Mouse (Mus musculus) layer of hippocampus, adult 9-10 months (tissue): ENCODE results near the gene Kif1bp.
A peak's percentile ranks its signal among the peaks of the same experiment; 100 is the strongest.
"Not testable (repeated sequence)": the region's sequence is repeated elsewhere in the genome, so short reads cannot be mapped to it uniquely, and the experiment has no call there.

Source experiments
- DNase-seq: peaks from one replicate; pipeline ENCODE4 v3.0.0; 2022; ENCODE audit warnings: low spot score

Gene Kif1bp

GRCm38 (mm10) chr10:62509032-62509656 is 69.1 kb downstream of the Kif1bp start:
- no peak for DNase-seq

GRCm38 (mm10) chr10:62508459-62508858 is 69.8 kb downstream of the Kif1bp start:
- DNase-seq = no peak

DNA sequence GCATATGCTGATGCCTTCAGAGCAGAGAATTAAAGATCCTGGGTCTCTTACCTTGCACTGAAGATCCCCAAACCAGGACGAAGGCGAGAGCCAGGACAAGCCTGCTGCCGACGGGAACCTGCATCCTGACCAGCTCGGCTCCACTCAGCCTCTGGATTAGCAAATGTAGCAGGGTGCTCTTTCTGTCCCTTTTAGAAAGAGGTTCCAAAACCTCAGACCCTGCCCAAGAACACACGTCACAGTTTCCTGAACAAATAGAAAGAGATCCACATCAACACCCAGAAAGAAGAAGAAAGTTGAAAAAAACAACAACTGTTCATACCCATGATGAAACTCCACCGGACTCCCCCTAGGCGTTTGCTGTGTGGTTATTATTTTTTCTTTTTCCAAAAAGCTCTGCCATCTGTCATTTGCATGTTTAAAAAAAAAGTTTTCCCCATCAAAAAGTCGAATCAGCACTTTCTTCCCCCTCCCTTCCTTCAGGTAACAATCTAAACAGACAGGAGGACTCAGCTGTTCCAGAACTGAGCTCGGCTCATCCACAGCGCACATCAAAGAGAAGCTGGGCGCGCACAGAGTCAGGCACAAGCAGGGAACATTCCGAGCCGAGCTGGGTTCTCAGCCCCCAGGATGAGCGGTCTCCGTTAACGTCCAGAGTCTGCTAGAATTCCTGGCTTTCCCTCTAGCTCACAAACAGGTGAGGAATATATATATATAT is 70.5 kb downstream of the Kif1bp start:
- no peak for DNase-seq

GRCm38 (mm10) chr10:62507071-62507470 is 71.2 kb downstream of the Kif1bp start:
- no peak for DNase-seq

DNA sequence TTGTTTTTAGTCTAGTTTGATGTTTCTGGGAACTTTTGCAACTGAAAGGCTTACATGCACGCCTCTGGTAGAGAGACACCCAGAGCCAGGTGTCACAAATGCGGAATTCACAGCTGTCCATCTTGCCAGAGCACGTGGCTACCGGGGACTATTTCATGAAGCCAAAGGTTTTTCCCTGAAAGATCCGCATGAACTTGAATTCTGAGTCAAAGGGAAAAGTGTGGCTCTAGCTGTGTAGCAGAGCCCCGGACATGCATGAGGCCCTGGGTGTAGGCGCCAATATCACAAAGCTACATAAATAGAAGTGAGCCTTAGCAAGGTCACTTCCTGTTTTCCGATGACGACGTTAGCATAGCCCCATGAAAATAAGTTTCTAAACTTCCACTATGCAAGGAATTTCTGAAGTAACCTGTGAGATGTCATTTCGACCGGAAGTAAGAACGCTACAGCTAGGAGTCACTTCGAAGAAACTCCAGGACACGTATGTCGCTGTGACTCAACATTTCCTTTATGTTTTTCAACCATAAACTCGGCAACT is 72.2 kb downstream of the Kif1bp start:
- DNase-seq = no peak

GRCm38 (mm10) chr10:62505224-62505983 is 72.9 kb downstream of the Kif1bp start:
- no peak for DNase-seq

DNA sequence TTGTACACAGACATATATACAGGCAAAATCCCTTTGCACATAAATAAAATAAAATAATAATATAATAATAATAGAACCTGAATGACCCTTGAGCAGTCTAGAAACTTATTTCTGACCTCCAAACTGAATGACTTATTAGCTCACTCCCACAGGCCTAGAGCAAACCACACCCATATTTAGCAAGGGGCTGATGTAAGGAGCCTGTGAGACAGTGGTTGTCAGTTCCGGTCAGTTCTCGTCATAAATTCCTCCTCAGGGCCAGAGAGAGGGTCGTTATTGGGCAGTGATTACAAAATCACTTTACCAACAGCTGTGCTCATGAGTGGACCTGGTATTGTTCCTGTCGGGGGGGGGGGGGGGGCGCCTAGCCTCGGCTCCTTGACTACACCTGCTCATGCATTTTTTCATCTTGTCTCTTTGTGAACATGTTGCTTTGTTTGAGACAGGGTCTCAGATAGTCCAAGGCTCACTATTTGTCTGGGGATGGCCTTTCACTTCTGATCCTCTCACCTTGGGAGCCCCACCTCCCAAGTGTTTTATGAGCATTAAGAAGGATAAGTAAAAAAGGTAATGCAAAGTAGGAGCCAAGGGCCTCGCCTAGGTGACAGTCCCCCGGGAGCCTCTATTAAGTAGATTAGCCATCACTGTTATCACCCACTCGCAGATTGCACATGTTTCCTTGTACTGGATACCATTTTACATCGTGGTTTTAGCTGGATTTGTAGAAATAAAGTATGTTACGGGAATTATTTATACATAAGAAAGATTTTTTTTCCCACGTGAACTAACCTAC is 74.2 kb downstream of the Kif1bp start:
- DNase-seq = no peak

DNA sequence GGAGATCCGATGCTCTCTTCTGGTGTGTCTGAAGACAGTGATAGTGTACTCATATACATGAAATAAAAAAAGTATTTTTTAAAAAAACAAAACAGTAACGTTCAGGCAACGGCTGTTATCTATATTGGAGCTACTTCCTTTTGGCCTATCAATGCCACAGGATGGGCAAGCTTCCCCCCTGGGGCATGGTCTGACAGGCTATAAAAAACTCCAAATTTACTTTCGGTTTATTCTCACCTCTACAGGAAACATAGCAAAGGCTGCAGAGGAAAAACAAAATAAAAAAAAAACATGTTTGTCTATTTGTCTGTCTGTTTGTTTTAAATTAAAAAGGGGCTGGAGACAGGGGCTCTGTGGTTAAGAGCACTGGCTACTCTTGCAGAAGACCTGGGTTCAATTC is 74.9 kb downstream of the Kif1bp start:
- no peak for DNase-seq

GRCm38 (mm10) chr10:62501951-62502350 is 76.3 kb downstream of the Kif1bp start:
- DNase-seq = no peak

DNA sequence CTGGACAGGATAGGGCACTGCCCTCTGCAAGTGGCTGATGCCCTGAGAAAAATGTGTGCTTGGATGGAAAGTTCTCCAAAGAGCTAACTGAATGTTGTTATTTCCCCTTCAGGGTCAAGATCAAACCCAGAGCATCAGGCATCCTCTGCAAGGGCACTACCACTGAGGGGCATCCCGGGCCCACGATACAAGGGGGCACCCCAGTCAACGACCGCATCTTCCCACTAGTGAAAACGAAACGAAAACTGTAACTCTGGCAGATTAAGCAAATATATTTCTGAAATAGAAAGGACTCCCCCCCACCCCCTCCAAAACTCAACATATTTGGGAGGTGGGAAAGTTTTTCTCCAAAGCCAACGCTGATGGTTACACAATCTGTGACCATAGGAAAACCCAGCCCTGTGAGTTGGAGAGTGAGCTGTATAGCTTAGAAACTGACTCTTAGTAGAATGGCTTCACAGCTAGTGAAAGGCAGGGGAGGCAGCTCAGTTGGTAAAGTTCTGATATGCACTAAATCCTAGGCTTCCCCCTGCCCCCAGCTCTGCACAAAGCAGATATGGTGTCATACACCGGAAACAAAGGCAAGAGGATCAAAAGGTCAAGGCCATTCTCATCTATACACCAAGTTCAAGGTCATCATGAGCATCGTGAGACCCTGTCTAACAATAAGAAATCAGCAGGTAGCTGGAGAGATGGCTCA is 77.2 kb downstream of the Kif1bp start:
- DNase-seq = no peak

DNA sequence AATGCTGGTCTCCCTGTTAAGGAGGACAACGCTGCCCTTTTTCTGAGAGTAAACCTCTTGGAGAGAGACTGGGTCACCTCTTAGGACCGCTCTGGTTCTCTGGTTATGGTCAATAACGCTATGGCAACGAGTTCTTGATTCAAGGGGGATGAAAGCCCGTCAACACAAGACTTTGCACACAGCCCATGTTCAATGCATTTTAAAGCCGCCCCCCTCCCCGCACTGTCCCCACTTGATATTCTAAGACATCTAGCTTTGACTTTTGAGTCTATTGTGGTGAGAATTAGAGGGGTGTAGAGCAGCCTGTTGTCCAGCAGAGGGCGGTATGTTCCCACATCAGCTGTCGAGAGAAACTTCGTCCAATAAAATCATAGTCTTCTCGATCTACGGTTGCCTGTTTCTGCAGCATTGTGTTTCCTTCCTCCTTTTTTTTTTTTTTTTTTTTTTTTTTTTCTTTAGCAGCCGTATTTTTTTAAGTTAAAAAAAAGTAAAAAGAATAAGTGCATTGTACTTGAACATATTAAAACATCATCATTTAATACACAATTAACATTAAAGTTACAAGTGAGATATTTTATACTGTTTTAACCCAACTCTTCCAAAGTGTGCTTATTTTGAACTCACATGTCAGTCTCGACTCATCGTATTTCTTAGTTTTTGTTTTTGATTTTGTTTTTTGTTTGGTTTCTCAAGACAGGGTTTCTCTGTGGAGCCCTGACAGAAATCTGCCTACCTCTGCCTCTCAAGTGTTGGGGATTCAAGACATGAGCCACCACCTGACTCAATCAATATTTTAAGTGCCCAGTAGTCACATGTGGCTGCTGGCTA is 78.0 kb downstream of the Kif1bp start:
- peak; percentile 74 for DNase-seq

- DNase-seq = not testable (repeated sequence)
Observed at GRCm38 (mm10) chr10:62491681-62492080, 86.6 kb downstream of the Kif1bp start.
